Mouse (Mus musculus) forebrain, postnatal 0 days (tissue): ENCODE results near the gene Srsf2. TPM values are rescaled to one million over a fixed set of nuclear protein-coding genes. Genes with fewer than 3 reads are reported as not detected.

Experiments used
- ATAC-seq: fragments of 200-750 bp; cut with Nextera tagmentation; 2 replicates; pipeline ENCODE4 v1.8.0; 2017; ENCODE audit warnings: mild to moderate bottlenecking, moderate library complexity
- DNase-seq: peaks from one replicate; pipeline ENCODE4 v3.0.0-alpha.2; 2015
- H3K27ac ChIP-seq: fragments of 300-500 bp; sonication (generic); 2 replicates; pipeline ENCODE4 v1.5.1; 2014; ENCODE audit warnings: low read depth, mild to moderate bottlenecking, antibody characterized with exemption, low read length, moderate library complexity, mixed read lengths
- H3K27me3 ChIP-seq: fragments of 300-500 bp; sonication (generic); 2 replicates; pipeline ENCODE4 v1.6.1; 2014; ENCODE audit warnings: mild to moderate bottlenecking, low read length, mixed read lengths; ENCODE audit not compliant: insufficient read depth
- H3K36me3 ChIP-seq: fragments of 300-500 bp; sonication (generic); 2 replicates; pipeline ENCODE4 v1.6.1; 2014; ENCODE audit warnings: mild to moderate bottlenecking, moderate library complexity; ENCODE audit not compliant: insufficient read depth
- H3K4me1 ChIP-seq: fragments of 300-500 bp; sonication (generic); 2 replicates; pipeline ENCODE4 v1.6.1; 2014; ENCODE audit warnings: antibody characterized with exemption; ENCODE audit not compliant: insufficient read depth
- H3K4me2 ChIP-seq: fragments of 300-500 bp; sonication (generic); 2 replicates; pipeline ENCODE4 v1.6.1; 2014; ENCODE audit warnings: low read depth, mild to moderate bottlenecking, moderate library complexity
- H3K4me3 ChIP-seq: fragments of 300-500 bp; sonication (generic); 2 replicates; pipeline ENCODE4 v1.5.1; 2014; ENCODE audit warnings: low read depth, low read length, mixed read lengths
- H3K9ac ChIP-seq: fragments of 300-500 bp; sonication (generic); 2 replicates; pipeline ENCODE4 v1.6.1; 2014; ENCODE audit warnings: mild to moderate bottlenecking
- H3K9me3 ChIP-seq: fragments of 300-500 bp; sonication (generic); 2 replicates; pipeline ENCODE4 v1.6.1; 2016; ENCODE audit warnings: low read length
- CTCF ChIP-seq: sonication (generic); IDR thresholded peaks from 2 replicates; pipeline ENCODE4 v1.5.1; 2016; ENCODE audit warnings: antibody characterized with exemption, control low read depth, low read depth
- WGBS: fragments of 180-500 bp; shearing (Covaris S2); extraction: QIAGEN DNeasy Blood & Tissue Kit; methylation state at CpG from one replicate; pipeline ENCODE4 v1.1.7; 2014; 5-methylcytosine and 5-hydroxymethylcytosine counted together
- polyA plus RNA-seq: library from polyadenylated mRNA; unstranded; fragments of >200 nt; fragmentation: Nextera tagmentation; extraction: Ambion mirVana; gene quantifications from 2 replicates; pipeline ENCODE4 v1.2.1, GENCODE M21; 2015
- total RNA-seq: library from RNA; depleted of rRNA; stranded (reverse); fragments of >200 nt; gene quantifications from 2 replicates; pipeline ENCODE4 v1.2.3, GENCODE M21; 2014

The Srsf2 gene
- total and polyA plus RNA-seq, 2 experiments from 2014 or later = 262 to 477 TPM

DNA sequence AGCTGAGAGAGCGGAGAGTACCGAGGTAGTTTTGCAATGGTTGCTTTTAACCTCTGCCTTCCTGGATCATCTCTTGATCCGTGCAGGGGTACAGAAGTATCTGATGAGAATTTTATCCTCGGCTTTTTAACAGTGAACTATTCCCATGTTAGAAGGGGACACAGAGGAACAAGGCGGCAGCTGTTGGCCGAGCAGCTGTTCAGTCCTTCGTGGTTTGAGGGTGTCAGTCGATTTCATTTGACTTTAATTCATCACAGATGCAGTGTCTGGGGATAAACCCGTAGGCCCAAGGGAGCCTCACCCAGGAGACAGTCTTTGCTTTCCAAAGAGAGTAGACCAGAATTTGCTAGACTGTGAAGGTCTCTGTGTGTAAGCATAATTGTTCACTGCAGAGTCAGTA, 18.6 kb upstream of the Srsf2 start:
- no peak for DNase-seq
- ATAC-seq = no peak
- no peak for TF ChIP-seq CTCF
- no peaks in the 10 kb centered on the region for H3K4me1 ChIP-seq
- 90% methylated on average over 9 of the region's 9 CpGs for WGBS
- H3K27me3 ChIP-seq = no peaks in the 10 kb centered on the region
- H3K9ac ChIP-seq = no peak overlapping the region
- no peak overlapping the region for H3K4me2 ChIP-seq
- H3K4me3 ChIP-seq = no peak overlapping the region
- H3K36me3 ChIP-seq = peaks cover 67% of the 10 kb centered on the region
- H3K9me3 ChIP-seq = no peaks in the 10 kb centered on the region
- no peak overlapping the region for H3K27ac ChIP-seq

- H3K27ac ChIP-seq = no peak overlapping the region
- no peak overlapping the region for H3K4me2 ChIP-seq
- H3K9ac ChIP-seq = no peak overlapping the region
- no peak for TF ChIP-seq CTCF
- no peak for ATAC-seq
- 93% methylated on average over 4 of the region's 4 CpGs for WGBS
- no peaks in the 10 kb centered on the region for H3K9me3 ChIP-seq
- H3K36me3 ChIP-seq = peaks cover 76% of the 10 kb centered on the region
- no peaks in the 10 kb centered on the region for H3K27me3 ChIP-seq
- H3K4me3 ChIP-seq = no peak overlapping the region
- DNase-seq = no peak
- H3K4me1 ChIP-seq = no peaks in the 10 kb centered on the region
Observed at GRCm38 (mm10) chr11:116869641-116870040, 16.7 kb upstream of the Srsf2 start.

- Histone ChIP-seq H3K4me2 (no peak overlapping the region), H3K27me3 (no peaks in the 10 kb centered on the region), H3K36me3 (peaks cover 76% of the 10 kb centered on the region), H3K4me1 (no peaks in the 10 kb centered on the region), H3K4me3 (no peak overlapping the region), H3K9me3 (no peaks in the 10 kb centered on the region), H3K9ac (no peak overlapping the region), H3K27ac (no peak overlapping the region)
- no peak for ATAC-seq
- DNase-seq = no peak
- WGBS = 92% methylated on average over 8 of the region's 8 CpGs
- no peak for TF ChIP-seq CTCF
Observed at GRCm38 (mm10) chr11:116869223-116869622, 16.3 kb upstream of the Srsf2 start.

DNA sequence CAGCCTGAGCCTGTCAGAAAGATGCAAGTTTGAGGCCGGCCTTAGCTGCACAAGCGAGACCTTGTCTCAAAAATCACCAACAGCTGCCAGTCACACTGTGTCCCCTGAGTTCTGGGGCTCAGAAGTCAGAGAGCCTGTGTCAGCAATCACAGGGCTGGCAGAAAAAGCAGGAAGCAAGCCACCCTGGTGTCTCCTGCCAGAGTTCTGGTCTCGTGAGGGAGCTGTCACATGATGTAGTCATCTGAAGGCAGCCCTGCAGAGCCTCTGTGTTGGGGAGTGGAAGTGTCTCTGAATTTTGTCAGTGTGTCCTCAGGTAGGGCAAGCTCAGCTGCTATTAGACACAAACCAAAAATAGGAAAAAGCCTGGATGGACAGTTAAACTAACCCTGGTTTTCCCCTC, 15.2 kb upstream of the Srsf2 start:
- TF ChIP-seq CTCF = no peak
- H3K27ac ChIP-seq = no peak overlapping the region
- H3K36me3 ChIP-seq = peaks cover 74% of the 10 kb centered on the region
- no peaks in the 10 kb centered on the region for H3K4me1 ChIP-seq
- H3K9me3 ChIP-seq = no peaks in the 10 kb centered on the region
- H3K4me2 ChIP-seq = no peak overlapping the region
- WGBS = 76% methylated on average over 3 of the region's 3 CpGs
- no peaks in the 10 kb centered on the region for H3K27me3 ChIP-seq
- DNase-seq (no peak), ATAC-seq (no peak)
- no peak overlapping the region for H3K9ac ChIP-seq
- H3K4me3 ChIP-seq = no peak overlapping the region

GRCm38 (mm10) chr11:116865945-116866585, 13.2 kb upstream of the Srsf2 start:
- WGBS = 83% methylated on average over 12 of the region's 12 CpGs

GRCm38 (mm10) chr11:116864444-116864843, 11.6 kb upstream of the Srsf2 start:
- Histone ChIP-seq H3K4me3 (no peak overlapping the region), H3K27ac (no peak overlapping the region), H3K9me3 (no peaks in the 10 kb centered on the region), H3K36me3 (peaks cover 93% of the 10 kb centered on the region), H3K27me3 (no peaks in the 10 kb centered on the region), H3K4me1 (no peaks in the 10 kb centered on the region), H3K9ac (no peak overlapping the region), H3K4me2 (no peak overlapping the region)
- WGBS = 90% methylated on average over 10 of the region's 10 CpGs
- DNase-seq = no peak
- no peak for TF ChIP-seq CTCF
- ATAC-seq = no peak

More at GRCm38 (mm10) chr11:116865945-116866585, 13.2 kb upstream of the Srsf2 start:
- no peaks in the 10 kb centered on the region for H3K27me3 ChIP-seq
- no peaks in the 10 kb centered on the region for H3K4me1 ChIP-seq
- no peak overlapping the region for H3K9ac ChIP-seq
- no peak for DNase-seq
- no peak overlapping the region for H3K4me3 ChIP-seq
- no peak for ATAC-seq
- no peak for TF ChIP-seq CTCF
- H3K9me3 ChIP-seq = no peaks in the 10 kb centered on the region
- no peak overlapping the region for H3K27ac ChIP-seq
- H3K36me3 ChIP-seq = peaks cover 88% of the 10 kb centered on the region
- no peak overlapping the region for H3K4me2 ChIP-seq

DNA sequence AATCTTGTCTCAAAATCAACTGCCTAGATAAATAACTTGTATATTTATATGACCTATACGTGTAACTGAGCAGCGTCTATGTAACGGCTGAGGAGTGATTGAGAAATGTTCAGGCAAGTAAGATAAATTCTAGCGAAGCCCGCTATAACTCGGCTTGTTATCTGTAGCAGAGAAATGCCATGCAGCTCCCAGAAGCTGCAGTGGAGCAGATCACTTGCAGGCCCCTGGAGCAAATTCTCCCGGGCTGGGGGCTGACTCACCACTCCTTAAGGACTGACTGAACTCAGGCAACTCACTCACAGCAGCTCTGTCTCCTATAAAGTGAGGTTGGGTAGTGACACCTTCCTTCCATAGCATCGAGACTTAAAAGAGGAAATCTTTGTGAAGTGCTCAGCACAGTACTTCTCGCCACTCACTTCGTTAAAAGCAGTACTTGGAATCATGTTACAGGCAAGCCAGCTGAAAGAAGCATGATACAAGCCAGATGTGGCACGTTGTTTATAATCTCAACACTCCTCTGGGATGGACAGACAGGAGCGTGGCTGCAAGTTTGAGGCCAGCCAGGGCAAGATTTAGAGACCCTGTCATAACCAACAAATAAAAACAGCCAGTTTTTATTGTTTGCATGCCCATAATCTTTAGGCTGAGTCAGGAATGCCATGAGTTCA, 4.4 kb upstream of the Srsf2 start:
- no peak overlapping the region for H3K4me3 ChIP-seq
- peaks cover 31% of the 10 kb centered on the region for H3K36me3 ChIP-seq
- no peak overlapping the region for H3K4me2 ChIP-seq
- WGBS = 87% methylated on average over 12 of the region's 12 CpGs
- H3K9ac ChIP-seq = no peak overlapping the region
- ATAC-seq (no peak), DNase-seq (no peak)
- no peaks in the 10 kb centered on the region for H3K9me3 ChIP-seq
- H3K27me3 ChIP-seq = no peaks in the 10 kb centered on the region
- no peak overlapping the region for H3K27ac ChIP-seq
- TF ChIP-seq CTCF = no peak
- H3K4me1 ChIP-seq = peaks cover 10% of the 10 kb centered on the region
